Mouse (Mus musculus) liver, adult 10 weeks (tissue): ENCODE data around the gene Ttc28. TPM values are rescaled to one million over a fixed set of nuclear protein-coding genes. Genes with fewer than 3 reads are reported as not detected.

Experiments used
- polyA plus RNA-seq: library from polyadenylated mRNA; stranded (reverse); fragments of 350-450 nt; fragmentation: Illumina TruSeq; extraction: RNeasy Lipid Tissue Mini Kit (QIAGEN cat#74804); gene quantifications from one replicate; pipeline ENCODE4 v1.2.3, GENCODE M21; 2014; ENCODE audit warnings: low read depth, low replicate concordance

Ttc28 gene
- 0.21 TPM for polyA plus RNA-seq

DNA sequence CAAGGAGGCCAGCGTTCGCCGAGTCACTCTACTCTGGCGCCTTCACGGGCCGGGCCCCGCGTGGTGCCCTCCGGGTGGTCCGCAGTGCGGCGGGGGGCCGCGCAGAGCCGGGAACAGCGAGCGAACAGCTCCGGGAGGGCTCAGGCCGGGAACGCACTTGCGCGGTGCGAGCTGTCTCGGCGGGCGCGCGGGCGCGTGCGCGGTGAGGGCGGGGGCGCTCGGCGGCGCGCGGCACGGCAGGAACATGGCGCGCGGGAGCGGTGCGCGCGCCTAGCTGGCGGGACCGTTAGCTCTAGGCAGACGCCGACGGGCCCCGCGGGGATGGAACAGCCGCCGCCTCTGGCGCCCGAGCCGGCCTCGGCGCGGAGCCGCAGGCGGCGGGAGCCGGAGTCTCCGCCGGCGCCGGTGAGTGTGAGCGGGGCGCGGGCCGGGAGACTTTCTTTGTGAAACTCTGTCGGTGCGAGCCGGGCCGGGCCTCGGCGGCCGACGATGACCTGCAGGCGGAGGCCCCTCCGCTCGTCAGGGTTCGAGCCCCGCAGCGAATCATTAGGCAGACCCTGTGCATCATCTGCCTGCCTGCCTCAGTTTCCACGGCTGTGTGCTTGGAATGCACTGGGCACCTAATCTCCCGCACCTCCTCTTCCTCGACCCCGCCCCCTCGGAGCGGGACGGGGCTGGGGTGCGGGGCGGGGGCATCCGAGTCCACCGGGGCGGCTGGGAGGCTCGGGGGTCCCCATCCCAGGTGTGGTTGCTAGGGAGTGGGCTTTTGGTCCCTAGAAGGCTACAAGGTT lies at the start of gene Ttc28:
Gene Ttc28, plus strand, starts transcription at position 220 of the 791 bp plus-strand sequence.

GRCm38 (mm10) chr5:110839678-110840365 lies 39.8 kb upstream of the Ttc28 start, which contains the start of the genes Hscb and Chek2:
TSS of gene Hscb (minus strand) at chr5:110839777.
TSS of gene Chek2 (plus strand) at chr5:110839979.

DNA sequence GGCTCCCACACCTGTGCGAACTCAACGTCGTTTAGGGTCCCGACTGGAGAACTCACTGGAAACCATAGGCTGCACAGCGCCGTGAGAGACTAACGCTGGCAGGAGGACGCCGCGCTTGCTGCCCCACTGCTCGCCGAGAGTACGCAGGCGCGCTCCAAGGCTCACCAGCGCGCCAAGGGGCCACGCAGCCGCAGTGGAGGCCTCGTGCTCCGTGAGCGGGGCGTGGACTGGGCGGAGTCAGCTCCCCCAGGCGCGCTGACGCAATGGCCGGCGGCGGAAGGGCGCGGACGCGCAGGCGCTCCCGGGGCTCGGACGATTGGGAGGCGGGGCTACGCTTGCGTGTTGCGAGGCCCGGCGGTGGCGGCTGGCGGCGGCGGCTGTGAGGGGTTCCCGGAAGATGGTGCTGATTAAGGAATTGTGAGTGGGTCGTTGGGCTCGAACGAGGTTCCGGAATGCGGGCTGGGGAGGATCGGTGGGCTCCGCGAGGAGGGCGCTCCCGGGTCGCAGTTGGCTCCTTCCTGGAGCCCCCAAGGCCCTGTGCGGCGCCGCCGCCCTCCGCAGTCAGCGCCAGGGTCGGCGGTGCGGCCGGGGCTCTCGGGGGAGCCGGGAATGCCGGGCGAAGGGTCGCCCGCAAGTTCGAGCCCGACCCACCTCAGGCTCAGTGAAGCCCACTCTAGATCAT lies 451.0 kb downstream of the Ttc28 start, which contains the start of gene Pitpnb:
Gene Pitpnb, plus strand, starts transcription at position 347 of the 682 bp plus-strand sequence.

Other genes starting within 250 kb of the Ttc28 start
- gene Noc4l, start 226.4 kb upstream of the Ttc28 start, polyA plus RNA-seq: 1.3 TPM
- gene Ddx51, start 226.4 kb upstream of the Ttc28 start, polyA plus RNA-seq: 2.1 TPM
- 5.4 TPM for gene Ep400, start 109.1 kb upstream of the Ttc28 start, polyA plus RNA-seq
- 0.34 TPM for gene Pus1, start 99.1 kb upstream of the Ttc28 start, polyA plus RNA-seq
- gene Ulk1, start 69.7 kb upstream of the Ttc28 start, polyA plus RNA-seq: 7.1 TPM
- gene Hscb, start 40.0 kb upstream of the Ttc28 start, polyA plus RNA-seq: 9.6 TPM
- gene Chek2, start 39.8 kb upstream of the Ttc28 start, polyA plus RNA-seq: 2.8 TPM